8 mouse cellular contexts compared by ENCODE assay signal in the genomic region with DNA sequence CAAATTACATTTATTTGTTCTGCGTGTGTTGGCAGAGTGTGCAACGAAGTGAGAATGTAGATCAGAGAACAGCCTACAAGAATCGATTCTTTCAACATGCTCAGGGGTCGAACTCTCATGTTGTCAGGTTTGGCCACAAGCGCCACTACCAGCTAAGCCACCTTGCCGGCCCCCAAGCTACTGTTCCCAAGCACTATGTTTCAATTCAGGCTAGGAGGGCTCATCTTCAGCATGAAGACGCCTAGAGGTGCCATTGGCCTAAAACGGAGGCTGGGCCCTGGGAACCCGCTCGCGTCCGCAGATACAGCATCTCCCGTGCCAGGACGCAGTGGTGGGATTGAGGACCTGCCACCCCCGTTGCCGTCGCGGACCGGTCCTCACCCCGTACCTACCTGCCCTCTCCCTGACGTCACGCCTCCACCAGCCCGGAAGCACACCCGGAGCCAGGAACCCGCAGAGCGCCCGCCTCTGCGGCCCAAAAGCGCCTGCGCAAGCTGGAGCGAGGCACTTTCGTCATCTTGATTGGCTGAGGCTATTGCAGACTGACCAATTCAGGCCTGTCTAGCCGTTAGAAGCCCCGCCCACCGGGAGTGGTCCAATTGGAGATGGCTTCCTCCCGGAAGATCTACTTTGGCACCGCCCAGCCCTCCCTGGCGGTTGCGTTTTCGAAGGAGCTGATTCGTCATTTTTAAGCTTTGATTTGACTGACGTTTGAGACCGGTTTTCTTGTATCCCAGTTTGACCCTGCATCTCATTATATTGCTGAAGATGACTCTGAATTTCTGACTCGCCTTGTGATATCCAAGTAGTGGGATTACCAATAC. TPM values are rescaled to one million over a fixed set of nuclear protein-coding genes. Genes with fewer than 3 reads are reported as not detected.
DNase-seq lines count a peak whose midpoint lies in the region; ATAC-seq lines count a peak whose summit lies in the region.

TSS of gene Ccdc130 (minus strand) at position 431 of the 824 bp plus-strand sequence.

- no peaks in the 10 kb centered on the region for H3K27me3 ChIP-seq in hindbrain, embryonic 15.5 days

- H3K9ac ChIP-seq in hindbrain, embryonic 15.5 days = peak within 1 kb of the TSS; percentile 92

- H3K9me3 ChIP-seq in hindbrain, embryonic 15.5 days = no peaks in the 10 kb centered on the region

- H3K4me2 ChIP-seq in hindbrain, embryonic 15.5 days = peak within 1 kb of the TSS; percentile 79

- H3K27ac ChIP-seq in hindbrain, embryonic 15.5 days (replicated peaks) = peak within 1 kb of the TSS; percentile 86

- H3K36me3 ChIP-seq in hindbrain, embryonic 15.5 days = peaks cover 10% of the 10 kb centered on the region

- peak; percentile 100 for DNase-seq in T-cell, adult 2 months (ENCODE audit: low spot score)
- DNase-seq in cerebellum, postnatal 36 days = peak; percentile 100
- DNase-seq in frontal cortex, postnatal 36 days (ENCODE audit: low spot score in 2 of 2) = peak; percentile 98 to 100
- DNase-seq in left cerebral cortex, adult 11 months (ENCODE audit: low spot score) = peak; percentile 100
- peak; percentile 100 for DNase-seq in lung, postnatal 4 days
- peak; percentile 100 for DNase-seq in retina, postnatal 7 days (ENCODE audit: low read depth, low spot score)
- DNase-seq in urinary bladder, adult 2 months (ENCODE audit: low spot score) = peak; percentile 91

- under 1% methylated on average over 44 of the region's 44 CpGs for WGBS in hindbrain, embryonic 15.5 days

- H3K4me1 ChIP-seq in hindbrain, embryonic 15.5 days (replicated peaks) = peaks cover 7% of the 10 kb centered on the region

- peak; percentile 100 for ATAC-seq in hindbrain, embryonic 15.5 days (ENCODE audit: low FRiP score, low read depth)

- peak within 1 kb of the TSS; percentile 81 for H3K4me3 ChIP-seq in hindbrain, embryonic 15.5 days

RNA-seq across cellular contexts. Expression of gene Ccdc130, which starts in this region (rescaled TPM):
- 23.4 and 24.6 TPM in 2 replicates for polyA plus RNA-seq in hindbrain, embryonic 15.5 days (2015; fragmentation: Nextera tagmentation; extraction: Ambion mirVana)
- polyA plus RNA-seq in urinary bladder, adult 2 months (2012; rRNA removed) = 33.1 and 35.3 TPM in 2 replicates

Comparison
In these comparisons a context has a peak if more than half of its experiments do, and no peak if none do; other contexts are left out.
1. Peak in every context shown above with its lines: DNase-seq, ATAC-seq, H3K4me3 ChIP-seq and H3K27ac ChIP-seq.